Mouse (Mus musculus): ENCODE measurements at regions not wholly inside any gene's neighbourhood (a gene's known extent, or its start where the extent isn't known, plus 50 kb on each side); places are given as distances from the start of the nearest gene placed in this dataset.

DNA sequence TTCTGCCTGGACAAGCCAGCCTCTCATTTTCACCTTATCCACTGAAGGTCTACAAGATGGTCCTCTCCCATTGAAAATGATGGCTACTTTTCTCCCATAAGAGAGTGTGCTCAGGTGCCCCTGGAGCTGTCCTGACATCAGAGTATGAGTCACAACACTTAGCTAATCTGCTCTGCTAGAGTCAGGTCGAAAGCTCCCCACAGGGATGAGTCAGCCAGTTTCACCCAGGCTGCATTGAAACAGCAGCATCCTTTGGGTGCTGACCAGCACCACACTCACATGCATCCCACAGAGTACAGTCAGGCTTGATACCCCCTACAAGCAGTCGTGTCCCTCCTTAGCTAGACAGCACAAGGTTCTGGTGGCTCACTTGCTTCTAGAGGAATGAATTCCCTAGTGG is 234.0 kb downstream of the CK137956 start:
- TF ChIP-seq FLI1 (IDR thresholded peaks at IDR 0.05; ENCODE audit: low read length): no peak
- TF ChIP-seq GATA1 (IDR thresholded peaks at IDR 0.05; ENCODE audit: borderline replicate concordance, low read length): no peak
